Mouse (Mus musculus): ENCODE data around the gene Olfr441.
"Not testable (repeated sequence)": the region's sequence is repeated elsewhere in the genome, so short reads cannot be mapped to it uniquely, and the experiment has no call there.

The Olfr441 gene

DNA sequence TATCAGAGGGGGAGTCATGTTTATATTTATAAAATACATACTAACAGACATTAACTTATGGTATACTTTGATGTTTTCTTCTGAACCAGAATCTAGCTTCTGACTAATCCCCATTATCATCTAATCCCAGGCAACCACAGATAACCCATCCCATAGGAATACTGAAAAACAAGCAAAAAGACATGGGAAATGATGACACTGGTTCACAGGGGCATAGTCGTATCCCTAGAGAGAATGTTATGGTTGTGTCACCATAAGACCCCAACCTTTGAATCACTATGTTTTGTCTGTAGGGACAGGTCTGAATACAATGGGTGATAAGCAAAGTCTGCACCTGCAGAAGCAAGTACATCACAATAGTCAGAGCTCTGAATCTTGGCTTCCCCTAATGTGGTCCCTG lies at the start of gene Olfr441:
Olfr441 (plus strand) TSS at position 301 of the 400 bp plus-strand sequence.
- not testable (repeated sequence) for DNase-seq

DNA sequence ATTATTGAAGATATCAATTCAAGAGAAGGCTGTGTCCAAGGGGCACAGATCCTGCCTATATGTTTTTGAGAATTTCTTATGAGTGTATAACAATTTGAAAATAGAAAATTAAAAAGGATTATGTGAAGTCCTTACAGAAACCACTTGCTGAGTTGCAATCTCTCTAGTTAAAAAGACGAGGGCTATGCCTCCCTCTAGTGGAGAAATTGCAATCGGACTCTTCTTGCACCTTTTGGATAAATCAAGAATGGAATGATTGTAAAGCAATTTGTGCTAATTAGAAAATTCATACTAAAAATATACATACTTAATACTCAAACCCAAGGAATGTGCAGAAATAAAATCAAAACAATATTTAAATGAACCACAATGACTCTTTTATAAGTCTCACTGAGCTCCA lies 27.4 kb upstream of the Olfr441 start:
- no peak for DNase-seq

DNA sequence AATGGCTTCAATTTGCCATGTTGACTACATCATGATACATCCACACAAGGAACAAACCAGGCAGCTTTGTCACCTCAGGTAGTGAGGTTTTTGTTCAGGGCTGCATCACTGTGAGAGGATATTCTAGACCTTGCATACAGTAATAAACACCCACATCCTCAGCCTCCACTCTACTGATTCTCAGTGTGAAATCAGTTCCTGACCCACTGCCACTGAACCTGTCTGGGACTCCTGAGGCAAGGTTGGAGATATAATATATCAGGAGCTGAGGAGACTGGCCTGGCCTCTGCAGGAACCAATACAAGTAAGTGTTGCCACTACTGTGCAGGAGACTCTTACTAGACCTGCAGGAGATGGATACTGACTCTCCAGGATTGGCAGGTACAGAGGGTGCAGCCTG lies 24.8 kb upstream of the Olfr441 start:
- DNase-seq = not testable (repeated sequence)

DNA sequence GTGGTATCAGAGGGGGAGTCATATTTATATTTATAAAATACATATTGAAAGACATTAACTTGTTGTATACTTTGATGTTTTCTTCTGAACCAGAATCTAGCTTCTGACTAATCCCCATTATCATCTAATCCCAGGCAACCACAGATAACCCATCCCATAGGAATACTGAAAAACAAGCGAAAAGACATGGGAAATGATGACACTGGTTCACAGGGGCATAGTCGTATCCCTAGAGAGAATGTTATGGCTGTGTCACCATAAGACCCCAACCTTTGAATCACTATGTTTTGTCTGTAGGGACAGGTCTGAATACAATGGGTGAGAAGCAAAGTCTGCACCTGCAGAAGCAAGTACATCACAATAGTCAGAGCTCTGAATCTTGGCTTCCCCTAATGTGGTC lies 40.1 kb downstream of the Olfr441 start, which contains the start of gene Olfr237-ps1:
Olfr237-ps1 (plus strand) TSS at position 301 of the 400 bp plus-strand sequence.
- not testable (repeated sequence) for DNase-seq

DNA sequence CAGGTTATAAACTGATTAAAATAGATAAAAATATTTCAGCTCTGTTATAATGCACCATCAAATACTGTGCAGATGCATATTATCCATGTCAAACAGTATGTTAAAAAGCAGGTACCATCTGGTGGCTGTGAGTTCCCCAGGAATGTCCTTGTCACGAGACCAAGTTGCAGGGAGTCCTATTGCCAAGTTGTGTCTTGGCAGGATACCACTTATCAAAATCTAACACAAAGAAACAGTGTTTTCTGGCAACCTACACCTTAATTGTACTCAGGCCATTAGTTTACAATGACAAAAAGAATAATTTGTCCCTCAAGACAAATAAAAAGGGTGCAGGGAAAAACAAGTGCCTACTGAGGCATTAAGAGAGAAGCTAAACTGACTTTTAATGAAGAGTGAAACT lies 53.3 kb downstream of the Olfr441 start:
- DNase-seq = peak; percentile 9 to 44

DNA sequence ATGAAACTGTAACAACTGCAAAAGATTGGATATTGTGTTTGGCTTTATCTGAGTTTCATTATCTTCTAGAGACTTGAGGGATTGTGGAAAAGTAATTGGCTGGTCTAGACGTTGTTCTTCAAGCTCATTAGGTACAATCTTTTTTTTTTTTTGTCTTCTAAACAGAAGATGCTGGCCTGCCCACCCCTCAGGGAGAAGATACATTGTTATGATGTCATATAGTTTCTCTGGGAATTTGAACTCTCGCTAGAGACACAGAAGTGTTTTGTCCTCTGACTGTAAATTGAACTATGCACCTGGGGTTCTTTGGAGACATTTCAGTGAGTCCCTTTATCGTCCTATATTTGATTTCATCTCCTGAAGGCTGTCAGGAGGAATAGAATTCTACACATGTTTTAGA lies 56.8 kb downstream of the Olfr441 start, which contains the start of gene Olfr437:
Olfr437 (plus strand) TSS at position 301 of the 400 bp plus-strand sequence.
- no peak for DNase-seq

DNA sequence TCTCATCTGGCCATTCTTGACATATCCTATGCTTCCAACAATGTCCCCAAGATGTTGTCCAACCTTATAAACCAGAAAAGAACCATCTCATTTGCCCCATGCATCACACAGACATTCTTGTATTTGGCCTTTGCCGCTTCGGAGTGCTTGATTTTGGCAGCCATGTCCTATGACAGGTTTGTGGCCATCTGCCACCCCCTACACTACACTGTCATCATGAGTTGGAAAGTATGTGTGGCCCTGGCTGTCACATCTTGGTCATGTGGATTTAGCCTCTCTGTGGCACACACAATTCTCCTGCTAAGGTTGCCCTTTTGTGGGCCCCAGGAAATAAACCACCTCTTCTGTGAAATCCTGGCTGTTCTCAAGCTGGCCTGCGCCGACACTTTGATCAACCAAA lies 61.1 kb downstream of the Olfr441 start:
- peak; percentile 34 to 37 for DNase-seq

Measured in cerebellum, postnatal 36 days (tissue).